Mouse (Mus musculus): ENCODE data around the gene Atp6v1e2. TPM values are rescaled to one million over a fixed set of nuclear protein-coding genes. Genes with fewer than 3 reads are reported as not detected.

Gene Atp6v1e2
- polyA plus RNA-seq, 1 experiment: not detected

- H3K27ac ChIP-seq (ENCODE audit: insufficient read depth, low read length): no peak overlapping the region
- WGBS: 30% methylated on average over 5 of the region's 5 CpGs
- TF ChIP-seq POLR2A (IDR thresholded peaks at IDR 0.05; ENCODE audit: borderline replicate concordance, insufficient read depth, low read length): no peak
- no peak for TF ChIP-seq CTCF (IDR thresholded peaks at IDR 0.05; ENCODE audit: borderline replicate concordance, insufficient read depth, low read depth, low read length)
- no peaks in the 10 kb centered on the region for H3K27me3 ChIP-seq (ENCODE audit: control insufficient read depth, insufficient read depth, low read length)
- no peak overlapping the region for H3K4me3 ChIP-seq (replicated peaks; ENCODE audit: insufficient read depth, low read depth, low read length)
- no peaks in the 10 kb centered on the region for H3K4me1 ChIP-seq (ENCODE audit: control insufficient read depth, insufficient read depth, low read length)
- no peak for DNase-seq
Observed at GRCm38 (mm10) chr17:86969582-86969981, 21.9 kb upstream of the Atp6v1e2 start.

GRCm38 (mm10) chr17:86968581-86968980 lies 20.9 kb upstream of the Atp6v1e2 start:
- TF ChIP-seq POLR2A (IDR thresholded peaks at IDR 0.05; ENCODE audit: borderline replicate concordance, insufficient read depth, low read length): no peak
- TF ChIP-seq CTCF (IDR thresholded peaks at IDR 0.05; ENCODE audit: borderline replicate concordance, insufficient read depth, low read depth, low read length): no peak
- Histone ChIP-seq H3K4me3 (replicated peaks; ENCODE audit: insufficient read depth, low read depth, low read length) (no peak overlapping the region), H3K27ac (ENCODE audit: insufficient read depth, low read length) (no peak overlapping the region), H3K4me1 (ENCODE audit: control insufficient read depth, insufficient read depth, low read length) (no peaks in the 10 kb centered on the region), H3K27me3 (ENCODE audit: control insufficient read depth, insufficient read depth, low read length) (no peaks in the 10 kb centered on the region)
- DNase-seq: no peak
- 91% methylated on average over 5 of the region's 5 CpGs for WGBS

- DNase-seq: peak in 1 of 2 experiments; percentile 17
- TF ChIP-seq POLR2A (IDR thresholded peaks at IDR 0.05; ENCODE audit: borderline replicate concordance, insufficient read depth, low read length): no peak
- TF ChIP-seq CTCF (IDR thresholded peaks at IDR 0.05; ENCODE audit: borderline replicate concordance, insufficient read depth, low read depth, low read length): no peak
- WGBS: 57% methylated on average over 10 of the region's 10 CpGs
- Histone ChIP-seq H3K27me3 (ENCODE audit: control insufficient read depth, insufficient read depth, low read length) (no peaks in the 10 kb centered on the region), H3K27ac (ENCODE audit: insufficient read depth, low read length) (no peak overlapping the region), H3K4me1 (ENCODE audit: control insufficient read depth, insufficient read depth, low read length) (no peaks in the 10 kb centered on the region), H3K4me3 (replicated peaks; ENCODE audit: insufficient read depth, low read depth, low read length) (no peak overlapping the region)
Observed at GRCm38 (mm10) chr17:86967536-86968525, 20.1 kb upstream of the Atp6v1e2 start.

- 0 out of 2 replicates have a peak, but pooled peaks cover under 1% of the 10 kb centered on the region for H3K4me1 ChIP-seq (ENCODE audit: control insufficient read depth, insufficient read depth, low read length)
- H3K27me3 ChIP-seq (ENCODE audit: control insufficient read depth, insufficient read depth, low read length): no peaks in the 10 kb centered on the region
- no peak for DNase-seq
- TF ChIP-seq POLR2A (IDR thresholded peaks at IDR 0.05; ENCODE audit: borderline replicate concordance, insufficient read depth, low read length): no peak
- no peak for TF ChIP-seq CTCF (IDR thresholded peaks at IDR 0.05; ENCODE audit: borderline replicate concordance, insufficient read depth, low read depth, low read length)
- H3K4me3 ChIP-seq (replicated peaks; ENCODE audit: insufficient read depth, low read depth, low read length): no peak overlapping the region
- no peak overlapping the region for H3K27ac ChIP-seq (ENCODE audit: insufficient read depth, low read length)
- 80% methylated on average over 12 of the region's 12 CpGs for WGBS
Observed at GRCm38 (mm10) chr17:86967048-86967447, 19.4 kb upstream of the Atp6v1e2 start.

GRCm38 (mm10) chr17:86966040-86966439 lies 18.3 kb upstream of the Atp6v1e2 start:
- Histone ChIP-seq H3K4me1 (ENCODE audit: control insufficient read depth, insufficient read depth, low read length) (0 out of 2 replicates have a peak, but pooled peaks cover 3% of the 10 kb centered on the region), H3K4me3 (replicated peaks; ENCODE audit: insufficient read depth, low read depth, low read length) (no peak overlapping the region), H3K27ac (ENCODE audit: insufficient read depth, low read length) (no peak overlapping the region), H3K27me3 (ENCODE audit: control insufficient read depth, insufficient read depth, low read length) (no peaks in the 10 kb centered on the region)
- 82% methylated on average over 10 of the region's 10 CpGs for WGBS
- TF ChIP-seq POLR2A (IDR thresholded peaks at IDR 0.05; ENCODE audit: borderline replicate concordance, insufficient read depth, low read length) (no peak), CTCF (IDR thresholded peaks at IDR 0.05; ENCODE audit: borderline replicate concordance, insufficient read depth, low read depth, low read length) (no peak)
- DNase-seq: no peak

GRCm38 (mm10) chr17:86965121-86965520 lies 17.4 kb upstream of the Atp6v1e2 start:
- H3K4me3 ChIP-seq (replicated peaks; ENCODE audit: insufficient read depth, low read depth, low read length): no peak overlapping the region
- no peak for TF ChIP-seq CTCF (IDR thresholded peaks at IDR 0.05; ENCODE audit: borderline replicate concordance, insufficient read depth, low read depth, low read length)
- TF ChIP-seq POLR2A (IDR thresholded peaks at IDR 0.05; ENCODE audit: borderline replicate concordance, insufficient read depth, low read length): no peak
- no peak overlapping the region for H3K27ac ChIP-seq (ENCODE audit: insufficient read depth, low read length)
- H3K4me1 ChIP-seq (ENCODE audit: control insufficient read depth, insufficient read depth, low read length): 0 out of 2 replicates have a peak, but pooled peaks cover 3% of the 10 kb centered on the region
- WGBS: 79% methylated on average over 8 of the region's 8 CpGs
- DNase-seq: no peak
- H3K27me3 ChIP-seq (ENCODE audit: control insufficient read depth, insufficient read depth, low read length): no peaks in the 10 kb centered on the region

- peak overlapping the region; percentile 36 for H3K4me3 ChIP-seq (replicated peaks; ENCODE audit: insufficient read depth, low read depth, low read length)
- DNase-seq: peak; percentile 46 to 65
- no peaks in the 10 kb centered on the region for H3K27me3 ChIP-seq (ENCODE audit: control insufficient read depth, insufficient read depth, low read length)
- WGBS: 3% methylated on average over 10 of the region's 10 CpGs
- no peak for TF ChIP-seq CTCF (IDR thresholded peaks at IDR 0.05; ENCODE audit: borderline replicate concordance, insufficient read depth, low read depth, low read length)
- TF ChIP-seq POLR2A (IDR thresholded peaks at IDR 0.05; ENCODE audit: borderline replicate concordance, insufficient read depth, low read length): no peak
- H3K4me1 ChIP-seq (ENCODE audit: control insufficient read depth, insufficient read depth, low read length): 0 out of 2 replicates have a peak, but pooled peaks cover 3% of the 10 kb centered on the region
- no peak overlapping the region for H3K27ac ChIP-seq (ENCODE audit: insufficient read depth, low read length)
Observed at GRCm38 (mm10) chr17:86964502-86964901, 16.8 kb upstream of the Atp6v1e2 start.

All from cerebellum, adult 2 months (tissue).